Mouse (Mus musculus) v-Abl transformed pro-B cells (cell line): ENCODE data around the gene Slc35f5.

ENCODE experiments used
- in situ Hi-C, 2 experiments: fragments of 400-800 bp; cut with MboI; formaldehyde crosslinking; loops; one replicate each; pipeline ENCODE4 v1.15.1; 2025; ENCODE audit not compliant: unreplicated experiment in 2 of 2

Gene Slc35f5

DNA sequence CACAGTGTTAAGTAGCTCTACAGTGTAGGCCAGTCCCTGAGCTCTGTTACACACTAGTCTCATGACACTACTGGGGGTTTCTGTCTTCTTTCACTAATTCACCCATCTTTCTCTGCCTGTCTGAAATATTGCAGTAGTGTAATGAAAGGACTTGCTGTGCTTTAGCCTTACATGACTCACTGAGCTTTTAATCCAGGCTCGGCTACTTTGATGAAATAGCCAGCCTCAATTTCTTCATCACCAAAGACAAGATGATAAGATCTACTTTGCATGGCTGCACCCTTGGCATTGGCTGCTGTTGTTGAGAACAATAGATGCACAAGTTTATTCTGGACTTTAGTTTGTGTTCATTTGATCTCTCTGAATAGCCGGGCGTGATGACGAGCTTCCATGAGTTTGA lies 7.7 kb downstream of the Slc35f5 start:
- in situ Hi-C loops = no loop called here

DNA sequence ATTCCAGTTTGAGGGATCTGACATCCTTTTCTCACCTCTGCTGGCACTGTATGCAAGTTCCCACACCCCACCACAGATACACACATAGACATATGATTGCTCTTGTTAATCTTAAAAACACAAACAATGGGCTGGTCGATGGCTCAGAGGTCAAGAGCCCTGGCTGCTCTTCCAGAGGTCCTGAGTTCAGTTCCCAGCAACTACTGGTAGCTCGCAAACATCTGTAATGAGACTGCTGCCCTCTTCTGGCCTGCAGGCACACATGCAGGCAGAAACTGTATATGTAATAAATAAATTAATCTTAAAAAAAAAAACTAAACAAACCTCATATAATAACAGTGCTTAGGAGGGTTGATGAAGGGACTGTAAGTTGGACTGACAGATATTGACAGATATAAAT lies 13.8 kb downstream of the Slc35f5 start:
- in situ Hi-C loops = loop anchor here in 1 of 2 experiments (5.0 kb wide), 1 partner anchor 192 kb away; no protein-coding TSS in a partner anchor

DNA sequence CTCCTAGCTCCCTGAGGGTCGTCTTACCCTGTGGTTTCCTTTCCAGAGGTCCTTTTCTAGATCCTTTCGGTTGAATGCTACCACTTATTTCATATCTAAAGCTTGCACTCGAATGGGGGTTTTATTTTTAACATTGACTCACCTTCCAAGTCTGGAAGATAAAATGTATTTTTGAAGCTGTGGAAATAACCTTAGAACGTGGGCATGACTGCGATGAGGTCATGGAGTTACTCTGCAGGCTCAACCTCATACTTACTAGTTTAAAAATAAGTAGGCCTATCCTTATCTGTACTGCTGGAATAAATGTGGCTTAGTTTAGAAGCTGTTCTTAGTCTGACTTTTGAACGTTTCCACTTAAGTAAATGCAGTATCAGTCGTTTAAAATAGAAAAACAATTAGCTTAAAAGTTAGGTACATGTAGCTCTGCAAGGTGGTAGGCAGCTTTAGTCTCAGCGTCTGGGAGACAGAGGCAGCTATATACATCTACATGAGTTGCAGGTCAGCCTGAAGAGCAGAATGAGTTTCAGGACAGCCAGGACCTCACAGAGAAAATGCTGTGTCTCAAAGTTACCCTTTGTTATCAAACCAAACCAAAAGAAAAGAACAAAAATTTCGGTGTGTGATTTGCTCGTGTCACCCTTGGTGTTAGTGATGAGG lies 15.2 kb downstream of the Slc35f5 start:
- in situ Hi-C loops = loop anchor here in 1 of 2 experiments (5.0 to 25.0 kb wide), 2 partner anchors 193 to 1362 kb away; no protein-coding TSS in a partner anchor

DNA sequence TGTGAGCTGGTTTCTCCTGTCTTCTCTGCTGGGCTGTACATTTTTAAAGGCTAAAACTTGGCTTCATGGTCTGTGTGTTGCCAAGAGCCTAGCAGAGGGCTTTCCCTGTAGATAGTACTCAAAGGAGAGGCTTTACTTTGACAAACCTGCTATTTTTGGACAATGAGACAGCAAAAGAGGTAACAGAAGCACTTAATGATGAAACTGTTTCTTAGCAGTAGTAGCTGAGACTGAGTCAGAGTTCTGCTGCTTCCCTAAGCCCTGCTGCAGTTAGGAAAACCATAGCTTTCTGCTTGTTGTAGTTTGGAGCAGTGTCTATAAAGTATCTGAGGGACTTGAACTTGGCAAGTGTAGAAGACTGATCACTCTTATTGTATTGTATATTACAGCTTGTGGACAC lies 16.6 kb downstream of the Slc35f5 start:
- in situ Hi-C loops = loop anchor here in 1 of 2 experiments (5.0 to 25.0 kb wide), 2 partner anchors 195 to 1360 kb away; no protein-coding TSS in a partner anchor

DNA sequence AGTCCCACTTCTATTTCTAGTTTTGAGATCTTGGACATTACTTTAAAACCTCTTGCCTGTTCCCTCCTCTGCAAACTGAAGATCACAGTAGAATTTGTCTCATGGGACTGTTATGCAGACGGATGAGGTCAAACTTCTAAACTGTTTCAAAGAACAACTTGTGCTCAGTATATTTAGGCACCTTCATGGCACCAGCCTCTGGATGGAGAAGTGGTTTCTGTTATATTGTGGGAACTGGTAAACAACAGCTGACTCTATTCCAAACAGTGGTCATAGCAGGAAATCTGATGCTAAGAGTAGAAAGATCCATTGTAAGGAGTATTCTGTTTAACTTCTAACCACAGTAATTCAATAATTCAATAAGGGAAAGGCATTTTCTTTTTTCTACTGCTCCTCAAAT lies 17.7 kb downstream of the Slc35f5 start:
- in situ Hi-C loops = loop anchor here in 1 of 2 experiments (5.0 to 25.0 kb wide), 2 partner anchors 196 to 1359 kb away; no protein-coding TSS in a partner anchor

DNA sequence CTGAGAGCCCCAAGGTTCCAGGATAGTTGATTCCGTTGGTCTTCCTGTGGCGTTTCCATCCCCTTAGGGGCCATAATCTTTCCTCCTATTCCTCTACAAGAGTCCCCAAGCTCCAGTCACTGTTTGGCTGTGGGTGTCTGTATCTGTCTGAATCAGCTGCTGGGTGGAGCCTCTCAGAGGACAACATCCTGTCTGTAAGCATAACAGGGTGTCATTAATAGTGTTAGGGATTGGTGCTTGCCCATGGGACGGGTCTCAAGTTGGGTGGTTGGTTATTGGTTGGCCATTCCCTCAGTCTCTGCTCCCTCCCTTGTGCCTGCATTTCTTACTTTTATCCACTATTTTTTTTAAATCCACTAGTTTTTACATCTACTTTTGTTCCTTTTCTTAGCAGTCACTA lies 20.7 kb downstream of the Slc35f5 start:
- in situ Hi-C loops = loop anchor here in 1 of 2 experiments (25.0 kb wide), 1 partner anchor 1356 kb away; no protein-coding TSS in a partner anchor

DNA sequence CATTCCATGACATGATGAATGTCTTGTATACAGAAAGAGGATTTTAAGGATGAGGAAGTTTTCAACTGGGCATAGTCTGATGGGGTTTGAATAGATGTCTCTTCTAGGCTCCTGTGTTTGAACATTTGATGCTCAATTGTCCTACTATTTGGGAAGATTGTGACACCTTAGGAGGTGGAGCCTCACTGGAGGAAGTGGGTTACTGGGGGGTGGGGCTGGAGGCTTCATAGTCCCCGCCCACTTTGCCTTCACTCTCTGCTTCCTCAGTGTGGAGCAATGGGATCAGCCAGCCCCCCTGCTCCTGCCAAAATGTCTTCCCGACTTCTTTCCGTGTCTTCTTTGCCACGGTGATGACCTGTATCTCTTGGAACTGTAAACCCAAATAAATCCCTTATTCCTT lies 43.2 kb downstream of the Slc35f5 start:
- in situ Hi-C loops = no loop called here

DNA sequence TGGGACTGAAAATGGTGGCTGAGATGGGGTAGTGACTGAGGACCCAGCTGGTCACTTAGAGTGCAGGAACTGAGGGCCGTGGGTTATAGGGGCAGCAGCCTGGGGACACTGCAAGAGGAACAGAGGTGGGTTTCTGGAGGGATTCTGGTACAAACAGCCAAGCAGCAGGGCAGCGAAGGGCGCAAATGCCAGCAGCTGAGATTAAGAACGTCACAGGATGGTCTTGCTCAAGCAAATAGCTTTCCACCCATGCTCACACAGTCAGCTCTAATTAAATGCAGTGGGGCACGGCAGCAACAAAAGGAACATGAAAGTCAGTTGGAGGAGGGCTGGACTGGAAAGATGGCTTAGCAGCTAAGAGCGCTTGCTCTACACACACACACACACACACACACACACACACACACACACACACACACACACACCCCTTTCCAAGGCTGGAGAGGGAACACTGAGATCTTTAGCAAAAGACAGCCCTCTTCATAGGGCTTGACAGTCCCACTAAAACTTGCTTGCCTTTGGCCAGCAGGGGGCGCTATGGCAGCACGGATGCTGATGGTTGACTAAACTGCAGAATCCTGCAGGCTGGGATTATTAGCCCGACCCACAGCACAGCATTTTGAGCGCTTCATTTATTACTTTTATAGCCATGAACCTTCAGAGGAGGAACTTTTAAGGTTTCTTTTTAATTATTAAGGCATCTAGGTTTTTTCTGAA lies 46.9 kb downstream of the Slc35f5 start:
- in situ Hi-C loops = no loop called here

DNA sequence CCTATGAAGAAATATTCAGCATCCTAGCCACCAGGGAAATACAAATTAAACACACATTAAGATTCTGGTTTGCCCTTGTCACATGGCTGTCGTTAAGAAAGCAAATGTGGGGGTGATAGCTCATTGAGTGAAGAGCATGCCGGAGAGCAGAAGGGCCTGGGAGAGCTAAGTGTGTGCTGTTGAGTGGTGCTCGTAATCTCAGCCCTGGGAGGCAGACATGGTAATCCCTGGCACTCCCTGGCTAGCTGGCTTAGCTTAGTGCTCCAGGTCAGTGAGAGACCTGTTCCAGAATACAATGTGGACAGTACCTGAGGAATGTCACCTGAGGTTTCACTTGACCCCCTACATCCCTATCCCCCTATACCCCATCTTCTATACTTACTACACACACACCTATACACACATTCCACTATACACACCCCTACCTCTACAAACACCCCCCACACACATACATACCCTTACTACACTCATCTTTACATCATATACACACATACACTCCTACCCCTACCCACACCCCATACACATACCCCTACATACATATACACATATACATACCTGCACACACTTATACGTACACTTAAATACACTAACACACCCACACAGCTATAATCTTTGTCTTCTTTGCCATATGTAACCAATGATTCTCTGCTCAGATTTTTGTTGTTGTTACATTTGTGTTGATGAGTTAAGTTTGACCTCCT lies 64.1 kb downstream of the Slc35f5 start:
- in situ Hi-C loops = no loop called here

DNA sequence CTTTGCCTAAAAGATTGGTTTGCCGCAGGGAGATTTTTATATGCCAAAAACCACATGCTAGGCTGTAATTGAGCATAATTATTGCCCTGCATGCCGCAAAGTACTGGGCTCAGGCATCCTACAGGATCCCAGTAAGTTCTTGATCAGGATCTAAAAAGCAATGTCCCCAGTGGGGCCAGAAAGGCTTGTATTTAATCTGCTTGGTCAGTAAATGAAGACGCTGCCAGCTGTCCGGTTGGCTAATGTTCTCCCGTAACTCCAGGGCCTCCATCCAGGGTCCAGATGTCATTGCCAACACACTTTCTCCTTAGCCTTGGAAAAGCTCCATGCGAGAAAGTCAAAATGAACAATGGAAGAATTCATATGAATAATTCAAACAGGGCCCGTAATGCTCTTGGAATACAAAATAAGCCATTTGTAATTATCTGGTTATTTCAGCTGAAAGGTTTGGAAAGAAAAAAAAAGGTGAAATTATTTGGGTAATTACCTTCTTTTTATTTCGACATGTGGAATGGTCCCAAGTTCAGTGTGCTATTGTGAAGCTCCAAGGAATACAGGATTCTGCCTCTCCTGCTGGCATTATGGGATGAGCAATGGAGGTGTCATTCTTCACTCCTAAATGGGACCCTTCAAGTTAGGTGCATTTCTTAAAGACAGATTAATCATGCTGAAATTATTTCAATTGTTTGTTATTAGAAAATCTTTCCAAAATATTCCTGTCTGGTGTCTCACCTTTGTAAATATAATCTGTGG lies 79.3 kb downstream of the Slc35f5 start:
- in situ Hi-C loops = no loop called here

DNA sequence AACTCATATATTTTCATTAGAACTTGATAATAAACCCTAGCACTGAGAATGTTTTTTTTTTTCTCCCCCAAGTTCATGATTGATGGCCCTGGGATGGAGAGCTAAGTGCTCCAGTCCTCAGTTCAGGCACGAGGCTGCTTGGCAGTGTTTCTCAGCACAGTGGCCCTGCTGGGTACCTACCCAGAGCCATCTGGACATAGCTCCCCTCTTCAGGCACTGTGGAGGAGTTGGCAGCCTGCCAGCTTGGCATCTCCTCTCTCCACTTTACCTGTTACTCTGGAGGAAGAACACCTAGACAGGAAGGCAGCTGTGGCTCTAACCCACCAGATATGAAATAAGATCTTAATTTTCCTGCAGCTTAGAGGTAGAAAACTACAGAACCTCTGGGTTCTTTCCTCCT lies 83.2 kb downstream of the Slc35f5 start:
- in situ Hi-C loops = no loop called here
